Mouse (Mus musculus): ENCODE measurements around the gene Mrpl22.
"Not testable (repeated sequence)": the region's sequence is repeated elsewhere in the genome, so short reads cannot be mapped to it uniquely, and the experiment has no call there.

Gene Mrpl22

GRCm38 (mm10) chr11:58226425-58226824, 55.0 kb downstream of the Mrpl22 start:
- no peak for DNase-seq (ENCODE audit: low spot score in 2 of 2)

GRCm38 (mm10) chr11:58228021-58228420, 56.6 kb downstream of the Mrpl22 start:
- DNase-seq (ENCODE audit: low spot score in 2 of 2), result not testable (repeated sequence)
